Mouse (Mus musculus) activated CD4-positive, CD25-positive, alpha-beta regulatory T cell, adult 4 months (primary cell): Measurements from ENCODE around the gene 1810013L24Rik. TPM values are rescaled to one million over a fixed set of nuclear protein-coding genes. Genes with fewer than 3 reads are reported as not detected.

Source experiments
- polyA plus RNA-seq, 2 experiments: library from polyadenylated mRNA; unstranded; fragments of 100-300 nt; shearing (Covaris generic); gene quantifications; one replicate each; pipeline ENCODE4 v1.2.1; 2017

The 1810013L24Rik gene
- polyA plus RNA-seq, 2 experiments from 2014 or later, result 17.5 to 21.1 TPM

Other genes starting within 250 kb of the 1810013L24Rik start
- 100 to 1,000 TPM in 1 of 2 experiments, 10 to 100 TPM in 1; 95.0 to 108 TPM for gene Pmm2, start 192.4 kb upstream of the 1810013L24Rik start, polyA plus RNA-seq
- 10 to 100 TPM; 12.0 to 12.2 TPM for gene Tmem186, start 192.4 kb upstream of the 1810013L24Rik start, polyA plus RNA-seq
- 10 to 100 TPM; 25.6 to 32.1 TPM for gene Carhsp1, start 157.9 kb upstream of the 1810013L24Rik start, polyA plus RNA-seq
- gene Gm5767, start 149.3 kb upstream of the 1810013L24Rik start, polyA plus RNA-seq, result not detected
- gene Usp7, start 37.8 kb upstream of the 1810013L24Rik start, polyA plus RNA-seq, result 10 to 100 TPM; 35.0 to 48.0 TPM